Mouse (Mus musculus) kidney, embryonic 15.5 days (tissue): Measurements from ENCODE around the gene Aktip. TPM values are rescaled to one million over a fixed set of nuclear protein-coding genes. Genes with fewer than 3 reads are reported as not detected.

Experiments
- ATAC-seq: fragments of 200-750 bp; cut with Nextera tagmentation; replicated peaks from 2 replicates; pipeline ENCODE4 v1.8.0; 2017; ENCODE audit warnings: moderate TSS enrichment; ENCODE audit not compliant: low FRiP score
- H3K27ac ChIP-seq: fragments of 300-500 bp; sonication (generic); 2 replicates; pipeline ENCODE4 v1.5.1; 2015; ENCODE audit warnings: mild to moderate bottlenecking, inconsistent platforms
- H3K27me3 ChIP-seq: fragments of 300-500 bp; sonication (generic); 2 replicates; pipeline ENCODE4 v1.6.1; 2015; ENCODE audit warnings: inconsistent platforms
- H3K36me3 ChIP-seq: fragments of 300-500 bp; sonication (generic); 2 replicates; pipeline ENCODE4 v1.6.1; 2015; ENCODE audit warnings: inconsistent platforms
- H3K4me1 ChIP-seq: fragments of 300-500 bp; sonication (generic); 2 replicates; pipeline ENCODE4 v1.6.1; 2015; ENCODE audit warnings: inconsistent platforms
- H3K4me2 ChIP-seq: fragments of 300-500 bp; sonication (generic); 2 replicates; pipeline ENCODE4 v1.6.1; 2015; ENCODE audit warnings: moderate library complexity, mild to moderate bottlenecking, inconsistent platforms
- H3K4me3 ChIP-seq: fragments of 300-500 bp; sonication (generic); replicated peaks from 2 replicates; pipeline ENCODE4 v1.5.1; 2015; ENCODE audit warnings: mild to moderate bottlenecking, inconsistent platforms
- H3K9ac ChIP-seq: fragments of 300-500 bp; sonication (generic); 2 replicates; pipeline ENCODE4 v1.6.1; 2015; ENCODE audit warnings: mild to moderate bottlenecking, inconsistent platforms
- H3K9me3 ChIP-seq: fragments of 300-500 bp; sonication (generic); replicated peaks from 2 replicates; pipeline ENCODE4 v1.6.1; 2016; ENCODE audit warnings: inconsistent platforms
- WGBS: fragments of 180-500 bp; shearing (Covaris S2); methylation state at CpG from one replicate; pipeline ENCODE4 v1.1.7; 2015; ENCODE audit warnings: mixed read lengths; 5-methylcytosine and 5-hydroxymethylcytosine counted together
- polyA plus RNA-seq: library from polyadenylated mRNA; unstranded; fragments of >200 nt; fragmentation: Nextera tagmentation; extraction: Ambion mirVana; gene quantifications from 2 replicates; pipeline ENCODE4 v1.2.1, GENCODE M21; 2015

The Aktip gene
- polyA plus RNA-seq, 1 experiment from 2014 or later, result 69.9 TPM

DNA sequence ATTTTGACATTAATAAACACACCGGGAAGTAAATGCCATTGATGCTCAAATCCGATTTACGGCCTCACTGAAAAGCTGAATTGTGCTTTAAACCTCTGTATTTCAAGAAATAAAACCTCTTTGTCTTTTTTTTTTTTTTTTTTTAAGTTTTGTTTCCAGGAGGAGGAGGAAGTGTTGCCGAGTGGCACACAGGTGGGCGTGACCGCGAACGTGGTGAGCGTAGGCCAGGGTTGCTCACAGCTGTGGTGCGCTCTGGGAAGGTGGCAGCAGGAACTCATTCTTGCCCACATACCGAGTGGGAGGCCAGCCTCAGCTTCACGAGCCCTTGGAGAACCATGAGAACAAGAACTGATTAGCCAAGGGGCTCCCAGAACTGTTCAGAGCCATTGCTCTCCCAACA lies 13.4 kb downstream of the Aktip start:
- ATAC-seq, result no peak
- peaks cover 7% of the 10 kb centered on the region for H3K4me1 ChIP-seq
- peaks cover 26% of the 10 kb centered on the region for H3K27me3 ChIP-seq
- H3K4me2 ChIP-seq, result no peak overlapping the region
- H3K36me3 ChIP-seq, result no peaks in the 10 kb centered on the region
- WGBS, result 67% methylated on average over 12 of the region's 12 CpGs
- H3K4me3 ChIP-seq, result no peak overlapping the region
- no peak overlapping the region for H3K9ac ChIP-seq
- H3K27ac ChIP-seq, result no peak overlapping the region
- H3K9me3 ChIP-seq, result no peaks in the 10 kb centered on the region

DNA sequence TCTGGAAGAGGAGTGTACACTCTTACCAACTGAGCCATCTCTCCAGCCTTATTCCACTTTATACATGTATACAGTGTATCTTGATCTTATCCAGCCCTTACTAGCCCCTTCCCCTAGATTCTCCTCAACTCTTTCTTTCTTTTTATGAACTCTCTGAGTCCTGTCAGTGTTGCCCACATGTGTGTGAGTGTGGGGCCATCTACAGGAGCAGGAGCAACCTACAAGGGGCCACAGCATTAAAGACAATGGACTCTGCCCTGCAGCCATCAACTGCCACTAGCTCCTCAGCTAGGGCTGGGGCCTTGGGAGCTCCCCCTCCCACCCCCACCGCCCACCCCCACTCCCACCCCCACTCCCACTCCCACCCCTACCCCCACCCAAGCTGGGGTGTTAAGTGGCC lies 22.1 kb downstream of the Aktip start:
- Histone ChIP-seq H3K9me3 (no peaks in the 10 kb centered on the region), H3K4me3 (no peak overlapping the region), H3K36me3 (no peaks in the 10 kb centered on the region), H3K4me2 (no peak overlapping the region), H3K27ac (no peak overlapping the region), H3K9ac (no peak overlapping the region), H3K27me3 (no peaks in the 10 kb centered on the region), H3K4me1 (no peaks in the 10 kb centered on the region)
- 33% methylated on average over 1 of the region's 1 CpGs for WGBS
- ATAC-seq, result no peak

GRCm38 (mm10) chr8:91176176-91176575 lies 23.6 kb downstream of the Aktip start:
- H3K36me3 ChIP-seq, result no peaks in the 10 kb centered on the region
- H3K27me3 ChIP-seq, result no peaks in the 10 kb centered on the region
- no peak overlapping the region for H3K4me3 ChIP-seq
- H3K9ac ChIP-seq, result no peak overlapping the region
- no peak overlapping the region for H3K27ac ChIP-seq
- 76% methylated on average over 14 of the region's 14 CpGs for WGBS
- 0 out of 2 replicates have a peak, but pooled peaks cover 5% of the 10 kb centered on the region for H3K4me1 ChIP-seq
- no peaks in the 10 kb centered on the region for H3K9me3 ChIP-seq
- no peak overlapping the region for H3K4me2 ChIP-seq
- no peak for ATAC-seq

- no peak overlapping the region for H3K4me3 ChIP-seq
- H3K4me2 ChIP-seq, result no peak overlapping the region
- H3K27me3 ChIP-seq, result no peaks in the 10 kb centered on the region
- ATAC-seq, result no peak; the same call in 1 of the 2 replicates
- peaks cover 9% of the 10 kb centered on the region; the same call in 1 of the 2 replicates for H3K4me1 ChIP-seq
- no peak overlapping the region for H3K9ac ChIP-seq
- H3K27ac ChIP-seq, result no peak overlapping the region
- 40% methylated on average over 13 of the region's 13 CpGs for WGBS
- H3K9me3 ChIP-seq, result no peaks in the 10 kb centered on the region
- no peaks in the 10 kb centered on the region for H3K36me3 ChIP-seq
These were observed 28.2 kb downstream of the Aktip start for GRCm38 (mm10) chr8:91171605-91172004.

DNA sequence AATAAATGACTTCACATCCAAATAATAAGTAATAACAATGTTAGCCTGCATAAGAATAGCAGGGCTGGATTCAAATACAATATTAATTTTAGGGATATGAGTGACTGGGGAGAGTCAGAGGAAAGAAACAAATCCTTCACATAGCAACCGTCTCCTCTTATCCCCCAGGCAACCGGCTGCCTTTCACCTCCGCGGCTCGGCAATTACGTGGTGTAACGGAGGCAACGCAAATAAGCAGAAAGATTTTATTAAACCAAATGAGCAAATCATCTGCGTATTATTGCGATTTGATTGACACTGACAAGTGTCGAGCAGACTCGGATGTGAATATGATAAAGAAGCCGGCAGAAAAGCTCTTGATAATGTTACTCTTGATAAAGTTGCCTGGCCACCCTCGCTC lies 28.9 kb downstream of the Aktip start:
- Histone ChIP-seq H3K9me3 (no peaks in the 10 kb centered on the region), H3K4me1 (peaks cover 9% of the 10 kb centered on the region; the same call in 1 of the 2 replicates), H3K4me3 (no peak overlapping the region), H3K9ac (no peak overlapping the region), H3K27me3 (no peaks in the 10 kb centered on the region), H3K4me2 (no peak overlapping the region), H3K36me3 (no peaks in the 10 kb centered on the region), H3K27ac (no peak overlapping the region)
- 77% methylated on average over 14 of the region's 14 CpGs for WGBS
- ATAC-seq, result no peak

DNA sequence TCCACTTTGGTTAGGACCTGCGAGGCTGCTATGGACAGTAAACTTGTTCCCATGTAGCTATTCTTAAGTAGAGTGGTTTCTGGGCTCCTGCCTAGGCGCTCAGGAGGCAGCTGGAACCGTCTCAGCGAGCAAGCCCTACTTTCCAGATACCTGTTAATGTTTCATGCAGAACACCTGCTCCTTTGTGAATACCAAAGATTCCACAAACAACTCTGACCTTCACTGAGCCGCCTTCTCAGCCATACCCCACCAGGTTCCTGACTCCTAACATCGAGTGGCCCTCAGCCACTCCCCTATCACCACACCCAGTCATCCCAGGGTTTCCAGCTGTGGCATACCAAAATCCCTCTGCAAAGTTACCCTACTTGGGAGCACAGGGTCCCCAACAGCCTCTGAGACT lies 29.6 kb downstream of the Aktip start:
- no peak overlapping the region for H3K4me3 ChIP-seq
- no peaks in the 10 kb centered on the region for H3K36me3 ChIP-seq
- peaks cover 9% of the 10 kb centered on the region; the same call in 1 of the 2 replicates for H3K4me1 ChIP-seq
- WGBS, result 68% methylated on average over 6 of the region's 6 CpGs
- ATAC-seq, result no peak
- no peak overlapping the region for H3K9ac ChIP-seq
- 0 out of 2 replicates have a peak, but pooled peaks cover 1% of the 10 kb centered on the region for H3K9me3 ChIP-seq
- H3K4me2 ChIP-seq, result no peak overlapping the region
- no peaks in the 10 kb centered on the region for H3K27me3 ChIP-seq
- H3K27ac ChIP-seq, result no peak overlapping the region

GRCm38 (mm10) chr8:91159959-91160800 lies 39.6 kb downstream of the Aktip start:
- Histone ChIP-seq H3K9me3 (0 out of 2 replicates have a peak, but pooled peaks cover 2% of the 10 kb centered on the region), H3K4me1 (no peaks in the 10 kb centered on the region), H3K27ac (no peak overlapping the region), H3K36me3 (no peaks in the 10 kb centered on the region), H3K27me3 (no peaks in the 10 kb centered on the region), H3K4me2 (no peak overlapping the region), H3K4me3 (no peak overlapping the region), H3K9ac (no peak overlapping the region)
- ATAC-seq, result no peak
- 73% methylated on average over 15 of the region's 15 CpGs for WGBS

DNA sequence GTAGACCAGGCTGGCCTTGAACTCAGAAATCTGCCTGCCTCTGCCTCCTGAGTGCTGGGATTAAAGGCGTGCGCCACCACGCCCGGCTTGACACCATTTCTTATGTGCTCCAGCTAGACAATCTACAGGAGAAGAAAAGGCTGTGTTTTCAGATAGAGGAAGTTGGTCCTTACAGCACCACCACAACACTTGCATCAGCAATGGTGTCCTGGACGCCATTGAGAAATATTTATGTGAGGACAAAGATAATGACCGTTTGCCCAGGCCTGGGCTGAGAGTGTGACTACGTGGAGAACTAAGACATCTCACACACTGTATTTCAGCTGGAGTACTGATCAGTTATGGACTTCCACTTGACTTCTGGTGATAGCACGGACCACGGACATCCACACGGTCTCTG lies 41.2 kb downstream of the Aktip start:
- H3K27ac ChIP-seq, result no peak overlapping the region
- H3K27me3 ChIP-seq, result no peaks in the 10 kb centered on the region
- H3K4me3 ChIP-seq, result no peak overlapping the region
- H3K36me3 ChIP-seq, result no peaks in the 10 kb centered on the region
- no peak for ATAC-seq
- H3K4me1 ChIP-seq, result no peaks in the 10 kb centered on the region
- 95% methylated on average over 10 of the region's 10 CpGs for WGBS
- H3K9me3 ChIP-seq, result no peaks in the 10 kb centered on the region
- H3K4me2 ChIP-seq, result no peak overlapping the region
- H3K9ac ChIP-seq, result no peak overlapping the region

- H3K4me2 ChIP-seq, result no peak overlapping the region
- WGBS, result 46% methylated on average over 6 of the region's 6 CpGs
- no peak overlapping the region for H3K9ac ChIP-seq
- no peak overlapping the region for H3K27ac ChIP-seq
- no peaks in the 10 kb centered on the region for H3K27me3 ChIP-seq
- no peak for ATAC-seq
- no peaks in the 10 kb centered on the region for H3K9me3 ChIP-seq
- no peak overlapping the region for H3K4me3 ChIP-seq
- H3K4me1 ChIP-seq, result no peaks in the 10 kb centered on the region
- H3K36me3 ChIP-seq, result no peaks in the 10 kb centered on the region
These were observed 45.2 kb downstream of the Aktip start for GRCm38 (mm10) chr8:91154564-91154963.

DNA sequence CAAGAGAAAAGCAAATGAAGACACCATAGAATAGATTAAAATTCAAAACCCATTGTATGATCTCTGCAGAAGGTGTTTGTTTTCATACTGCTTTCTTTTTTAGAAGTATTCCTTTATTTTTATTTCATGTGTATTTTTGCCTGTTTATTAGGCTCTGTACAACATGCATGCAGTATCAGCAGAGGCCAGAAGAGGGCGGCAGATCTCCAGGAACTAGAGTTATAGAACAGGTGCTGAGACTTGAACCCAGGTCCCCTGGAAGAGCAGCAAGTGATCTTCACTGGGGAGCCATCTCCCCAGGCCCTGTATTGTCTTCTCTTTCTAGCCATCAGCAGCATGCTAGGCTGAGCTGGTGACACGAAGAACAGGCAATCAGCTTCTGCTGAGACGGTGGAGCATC lies 45.9 kb downstream of the Aktip start:
- H3K36me3 ChIP-seq, result no peaks in the 10 kb centered on the region
- H3K27ac ChIP-seq, result no peak overlapping the region
- no peak overlapping the region for H3K4me3 ChIP-seq
- peaks cover 5% of the 10 kb centered on the region for H3K4me1 ChIP-seq
- no peak overlapping the region for H3K9ac ChIP-seq
- no peak for ATAC-seq
- no peak overlapping the region for H3K4me2 ChIP-seq
- H3K27me3 ChIP-seq, result no peaks in the 10 kb centered on the region
- no peaks in the 10 kb centered on the region for H3K9me3 ChIP-seq
- WGBS, result 76% methylated on average over 3 of the region's 3 CpGs

DNA sequence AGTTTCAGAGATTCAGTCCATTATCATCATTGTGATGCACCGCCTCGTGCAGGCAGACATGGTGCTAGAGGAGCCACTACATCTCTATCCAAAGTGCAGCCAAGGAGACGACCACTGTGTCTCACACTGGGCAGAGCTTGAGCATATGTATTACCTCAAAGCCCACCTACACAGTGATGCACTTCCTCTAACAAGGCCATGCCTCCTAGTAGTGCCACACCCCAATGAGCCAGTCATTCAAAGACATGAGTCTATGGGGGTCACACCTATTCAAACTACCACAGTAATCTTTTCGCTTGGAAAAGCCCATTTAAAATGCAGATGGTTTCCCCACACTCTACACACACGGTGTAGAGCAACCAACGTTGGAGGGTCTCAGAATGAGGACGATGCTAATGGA lies 48.2 kb downstream of the Aktip start:
- H3K27me3 ChIP-seq, result no peaks in the 10 kb centered on the region
- no peak overlapping the region for H3K4me3 ChIP-seq
- ATAC-seq, result no peak
- 89% methylated on average over 7 of the region's 7 CpGs for WGBS
- no peak overlapping the region for H3K4me2 ChIP-seq
- H3K27ac ChIP-seq, result no peak overlapping the region
- H3K9ac ChIP-seq, result no peak overlapping the region
- H3K4me1 ChIP-seq, result peaks cover 16% of the 10 kb centered on the region
- H3K36me3 ChIP-seq, result no peaks in the 10 kb centered on the region
- H3K9me3 ChIP-seq, result no peaks in the 10 kb centered on the region

GRCm38 (mm10) chr8:91149298-91149697 lies 50.5 kb downstream of the Aktip start:
- peak overlapping the region; percentile 50 for H3K4me2 ChIP-seq
- no peak overlapping the region for H3K9ac ChIP-seq
- no peaks in the 10 kb centered on the region for H3K9me3 ChIP-seq
- H3K4me3 ChIP-seq, result no peak overlapping the region
- no peaks in the 10 kb centered on the region for H3K36me3 ChIP-seq
- H3K4me1 ChIP-seq, result peaks cover 16% of the 10 kb centered on the region
- H3K27ac ChIP-seq, result no peak overlapping the region
- peak; percentile 55 for ATAC-seq
- 47% methylated on average over 3 of the region's 3 CpGs for WGBS
- no peaks in the 10 kb centered on the region for H3K27me3 ChIP-seq
